Comparison of ENCODE assay signal across 20 mouse cellular contexts in genomic region chr2:79537126-79537875, GRCm38 (mm10).
A peak's percentile ranks its signal among the peaks of the same experiment; 100 is the strongest.
DNase-seq lines count a peak whose midpoint lies in the region; ATAC-seq and TF ChIP-seq lines count a peak whose summit lies in the region.
"Had no signal": no experiment of that assay in that cellular context is flagged by ENCODE, and none has a peak within 500 bp of the region (broad histone marks: within the 10 kb centered on the region; RNA-seq: fewer than 3 reads in every experiment).

No protein-coding gene starts in this region.

- peak; percentile 81 for DNase-seq in heart, adult 11 months
- DNase-seq in heart, adult 8-10 months (ENCODE audit: low spot score) = no peak
- DNase-seq in liver, adult 2 months (ENCODE audit: extremely low read depth, low read depth, low spot score) = peak; percentile 9
- peak; percentile 32 to 36 for DNase-seq in cerebellum, postnatal 14 days
- DNase-seq: adrenal gland, postnatal 36 days; gastrocnemius, postnatal 14 days; layer of hippocampus, postnatal 36 days; liver, postnatal 0 days; lung, postnatal 36 days; spleen, adult 18-20 months had no signal

- no peaks in the 10 kb centered on the region; the same call in 1 of the 2 replicates for H3K4me1 ChIP-seq in liver, adult 2 months (ENCODE audit: control insufficient read depth, insufficient read depth, low read length)
- H3K4me1 ChIP-seq in liver, embryonic 12.5 days = no peaks in the 10 kb centered on the region
- H3K4me1 ChIP-seq: embryonic facial prominence, embryonic 10.5 days; hindbrain, embryonic 15.5 days had no signal

- WGBS in liver, adult 2 months = 80% methylated on average over 5 of the region's 5 CpGs
- 62% methylated on average over 5 of the region's 5 CpGs for WGBS in liver, embryonic 12.5 days (ENCODE audit: insufficient replicate concordance)

- ATAC-seq in liver, embryonic 12.5 days = no peak
- ATAC-seq in megakaryocyte progenitor cell, adult 5-6 weeks (replicated peaks; ENCODE audit: poor library complexity) = no peak
- ATAC-seq in frontal cortex, adult (ENCODE audit: low TSS enrichment) = no peak
- ATAC-seq: intestine, postnatal 0 days; liver, postnatal 0 days had no signal

- H3K9me3 ChIP-seq in liver, embryonic 12.5 days (replicated peaks) = no peaks in the 10 kb centered on the region
- H3K9me3 ChIP-seq: embryonic facial prominence, embryonic 10.5 days; hindbrain, embryonic 15.5 days; limb, embryonic 13.5 days; neural tube, embryonic 12.5 days had no signal

- H3K36me3 ChIP-seq in liver, adult 2 months (ENCODE audit: control insufficient read depth, insufficient read depth, low read length) = no peaks in the 10 kb centered on the region
- no peaks in the 10 kb centered on the region for H3K36me3 ChIP-seq in liver, embryonic 12.5 days
- H3K36me3 ChIP-seq: embryonic facial prominence, embryonic 10.5 days; hindbrain, embryonic 15.5 days; limb, embryonic 13.5 days; neural tube, embryonic 12.5 days had no signal

- no peaks in the 10 kb centered on the region for H3K27me3 ChIP-seq in liver, adult 2 months (ENCODE audit: control insufficient read depth, insufficient read depth, low read length)
- H3K27me3 ChIP-seq in liver, embryonic 12.5 days (replicated peaks) = no peaks in the 10 kb centered on the region
- H3K27me3 ChIP-seq: hindbrain, embryonic 15.5 days; limb, embryonic 13.5 days; neural tube, embryonic 12.5 days had no signal

- H3K9ac ChIP-seq in liver, adult 2 months (ENCODE audit: low read depth, low read length) = no peak overlapping the region
- no peak overlapping the region for H3K9ac ChIP-seq in liver, embryonic 12.5 days
- H3K9ac ChIP-seq: hindbrain, embryonic 15.5 days; limb, embryonic 13.5 days; liver, postnatal 0 days; neural tube, embryonic 12.5 days had no signal

- no peaks in the 10 kb centered on the region for H3K79me2 ChIP-seq in liver, adult 2 months (ENCODE audit: control insufficient read depth, insufficient read depth, low read length)

- TF ChIP-seq CTCF in liver, adult 2 months (IDR thresholded peaks at IDR 0.05; ENCODE audit: low read depth, low read length) = no peak

- no peak overlapping the region for H3K4me3 ChIP-seq in liver, adult 2 months (ENCODE audit: insufficient read depth, low read depth, low read length)
- no peak overlapping the region for H3K4me3 ChIP-seq in liver, embryonic 12.5 days
- H3K4me3 ChIP-seq: embryonic facial prominence, embryonic 10.5 days; erythroblast, embryonic 14.5 days; hindbrain, embryonic 15.5 days; limb, embryonic 13.5 days; neural tube, embryonic 12.5 days had no signal

- no peak overlapping the region for H3K4me2 ChIP-seq in liver, embryonic 12.5 days
- H3K4me2 ChIP-seq: hindbrain, embryonic 15.5 days; limb, embryonic 13.5 days; midbrain, embryonic 11.5 days; neural tube, embryonic 12.5 days had no signal

- no peak overlapping the region for H3K27ac ChIP-seq in liver, adult 2 months (replicated peaks; ENCODE audit: insufficient read depth, low read depth, low read length)
- no peak overlapping the region for H3K27ac ChIP-seq in liver, embryonic 12.5 days
- H3K27ac ChIP-seq: embryonic facial prominence, embryonic 10.5 days; hindbrain, embryonic 15.5 days; limb, embryonic 13.5 days; neural tube, embryonic 12.5 days had no signal

- no peak for TF ChIP-seq POLR2A in liver, adult 2 months (IDR thresholded peaks at IDR 0.05; ENCODE audit: extremely low read depth, insufficient read depth, low read length)
